Mouse (Mus musculus): ENCODE data around the gene Tmem182. TPM values are rescaled to one million over a fixed set of nuclear protein-coding genes. Genes with fewer than 3 reads are reported as not detected.

Tmem182 gene
- polyA plus RNA-seq, 1 experiment from 2014 or later = 0.20 TPM

- Histone ChIP-seq H3K9ac (no peak overlapping the region), H3K27me3 (no peaks in the 10 kb centered on the region), H3K27ac (no peak overlapping the region), H3K4me1 (0 out of 2 replicates have a peak, but pooled peaks cover 3% of the 10 kb centered on the region), H3K9me3 (no peaks in the 10 kb centered on the region), H3K36me3 (no peaks in the 10 kb centered on the region), H3K4me3 (no peak overlapping the region), H3K4me2 (no peak overlapping the region)
- ATAC-seq (ENCODE audit: insufficient number of reproducible peaks, insufficient read depth, low FRiP score, low TSS enrichment, low read depth) = no peak
- WGBS = 80% methylated on average over 4 of the region's 4 CpGs
These were observed 30.1 kb downstream of the Tmem182 start for GRCm38 (mm10) chr1:40835468-40835867.

- no peak overlapping the region for H3K4me2 ChIP-seq
- no peaks in the 10 kb centered on the region for H3K27me3 ChIP-seq
- no peak overlapping the region for H3K4me3 ChIP-seq
- H3K9ac ChIP-seq = no peak overlapping the region
- H3K36me3 ChIP-seq = no peaks in the 10 kb centered on the region
- 0 out of 2 replicates have a peak, but pooled peaks cover 6% of the 10 kb centered on the region for H3K4me1 ChIP-seq
- no peak for ATAC-seq (ENCODE audit: insufficient number of reproducible peaks, insufficient read depth, low FRiP score, low TSS enrichment, low read depth)
- no peaks in the 10 kb centered on the region for H3K9me3 ChIP-seq
- no peak overlapping the region for H3K27ac ChIP-seq
- WGBS = 86% methylated on average over 8 of the region's 8 CpGs
These were observed 35.2 kb downstream of the Tmem182 start for GRCm38 (mm10) chr1:40840605-40841004.

- Histone ChIP-seq H3K27ac (no peak overlapping the region), H3K4me1 (0 out of 2 replicates have a peak, but pooled peaks cover 6% of the 10 kb centered on the region), H3K9me3 (no peaks in the 10 kb centered on the region), H3K4me3 (no peak overlapping the region), H3K27me3 (no peaks in the 10 kb centered on the region), H3K9ac (no peak overlapping the region), H3K36me3 (no peaks in the 10 kb centered on the region), H3K4me2 (no peak overlapping the region)
- ATAC-seq (ENCODE audit: insufficient number of reproducible peaks, insufficient read depth, low FRiP score, low TSS enrichment, low read depth) = no peak
- 72% methylated on average over 5 of the region's 5 CpGs for WGBS
These were observed 35.8 kb downstream of the Tmem182 start for GRCm38 (mm10) chr1:40841032-40841761.

- ATAC-seq (ENCODE audit: insufficient number of reproducible peaks, insufficient read depth, low FRiP score, low TSS enrichment, low read depth) = no peak
- Histone ChIP-seq H3K27ac (no peak overlapping the region), H3K9ac (no peak overlapping the region), H3K4me1 (0 out of 2 replicates have a peak, but pooled peaks cover 6% of the 10 kb centered on the region), H3K9me3 (no peaks in the 10 kb centered on the region), H3K4me2 (no peak overlapping the region), H3K4me3 (no peak overlapping the region), H3K36me3 (no peaks in the 10 kb centered on the region), H3K27me3 (no peaks in the 10 kb centered on the region)
These were observed 39.2 kb downstream of the Tmem182 start for GRCm38 (mm10) chr1:40844616-40845015.

GRCm38 (mm10) chr1:40847196-40847938 lies 42.0 kb downstream of the Tmem182 start:
- no peak for ATAC-seq (ENCODE audit: insufficient number of reproducible peaks, insufficient read depth, low FRiP score, low TSS enrichment, low read depth)
- H3K27ac ChIP-seq = no peak overlapping the region
- 48% methylated on average over 2 of the region's 2 CpGs for WGBS
- H3K4me1 ChIP-seq = no peaks in the 10 kb centered on the region
- no peaks in the 10 kb centered on the region; the same call in 1 of the 2 replicates for H3K27me3 ChIP-seq
- H3K9ac ChIP-seq = no peak overlapping the region
- no peak overlapping the region for H3K4me3 ChIP-seq
- no peak overlapping the region for H3K4me2 ChIP-seq
- no peaks in the 10 kb centered on the region for H3K36me3 ChIP-seq
- H3K9me3 ChIP-seq = no peaks in the 10 kb centered on the region

- no peaks in the 10 kb centered on the region for H3K36me3 ChIP-seq
- no peaks in the 10 kb centered on the region for H3K9me3 ChIP-seq
- no peaks in the 10 kb centered on the region; the same call in 1 of the 2 replicates for H3K27me3 ChIP-seq
- no peak for ATAC-seq (ENCODE audit: insufficient number of reproducible peaks, insufficient read depth, low FRiP score, low TSS enrichment, low read depth)
- no peaks in the 10 kb centered on the region for H3K4me1 ChIP-seq
- no peak overlapping the region for H3K4me2 ChIP-seq
- H3K27ac ChIP-seq = no peak overlapping the region
- no peak overlapping the region for H3K9ac ChIP-seq
- no peak overlapping the region for H3K4me3 ChIP-seq
These were observed 45.9 kb downstream of the Tmem182 start for GRCm38 (mm10) chr1:40851286-40851685.

GRCm38 (mm10) chr1:40855268-40855667 lies 49.9 kb downstream of the Tmem182 start:
- Histone ChIP-seq H3K9me3 (no peaks in the 10 kb centered on the region), H3K4me3 (no peak overlapping the region), H3K36me3 (no peaks in the 10 kb centered on the region), H3K27ac (no peak overlapping the region), H3K4me2 (no peak overlapping the region), H3K27me3 (no peaks in the 10 kb centered on the region; the same call in 1 of the 2 replicates), H3K9ac (no peak overlapping the region), H3K4me1 (no peaks in the 10 kb centered on the region)
- ATAC-seq (ENCODE audit: insufficient number of reproducible peaks, insufficient read depth, low FRiP score, low TSS enrichment, low read depth) = no peak
- WGBS = 69% methylated on average over 1 of the region's 1 CpGs

- 65% methylated on average over 4 of the region's 4 CpGs for WGBS
These were observed 51.6 kb downstream of the Tmem182 start for GRCm38 (mm10) chr1:40856846-40857636.

GRCm38 (mm10) chr1:40865043-40865442 lies 59.6 kb downstream of the Tmem182 start:
- H3K36me3 ChIP-seq = no peaks in the 10 kb centered on the region
- H3K4me3 ChIP-seq = no peak overlapping the region
- H3K9me3 ChIP-seq = no peaks in the 10 kb centered on the region
- no peak overlapping the region for H3K27ac ChIP-seq
- ATAC-seq (ENCODE audit: insufficient number of reproducible peaks, insufficient read depth, low FRiP score, low TSS enrichment, low read depth) = no peak
- H3K4me2 ChIP-seq = no peak overlapping the region
- 74% methylated on average over 6 of the region's 6 CpGs for WGBS
- no peak overlapping the region for H3K9ac ChIP-seq
- H3K27me3 ChIP-seq = no peaks in the 10 kb centered on the region; the same call in 1 of the 2 replicates
- H3K4me1 ChIP-seq = no peaks in the 10 kb centered on the region

More at GRCm38 (mm10) chr1:40856846-40857636, 51.6 kb downstream of the Tmem182 start:
- H3K4me1 ChIP-seq = no peaks in the 10 kb centered on the region
- ATAC-seq (ENCODE audit: insufficient number of reproducible peaks, insufficient read depth, low FRiP score, low TSS enrichment, low read depth) = no peak
- H3K9ac ChIP-seq = no peak overlapping the region
- no peaks in the 10 kb centered on the region for H3K36me3 ChIP-seq
- H3K27me3 ChIP-seq = no peaks in the 10 kb centered on the region
- H3K9me3 ChIP-seq = no peaks in the 10 kb centered on the region
- H3K4me3 ChIP-seq = no peak overlapping the region
- no peak overlapping the region for H3K4me2 ChIP-seq
- no peak overlapping the region for H3K27ac ChIP-seq

GRCm38 (mm10) chr1:40867106-40867505 lies 61.7 kb downstream of the Tmem182 start:
- Histone ChIP-seq H3K9me3 (no peaks in the 10 kb centered on the region), H3K4me3 (no peak overlapping the region), H3K27me3 (no peaks in the 10 kb centered on the region; the same call in 1 of the 2 replicates), H3K4me1 (no peaks in the 10 kb centered on the region), H3K4me2 (no peak overlapping the region), H3K27ac (no peak overlapping the region), H3K9ac (no peak overlapping the region), H3K36me3 (no peaks in the 10 kb centered on the region)
- 81% methylated on average over 3 of the region's 3 CpGs for WGBS
- no peak for ATAC-seq (ENCODE audit: insufficient number of reproducible peaks, insufficient read depth, low FRiP score, low TSS enrichment, low read depth)

GRCm38 (mm10) chr1:40867651-40868050 lies 62.2 kb downstream of the Tmem182 start:
- no peak overlapping the region for H3K4me2 ChIP-seq
- ATAC-seq (ENCODE audit: insufficient number of reproducible peaks, insufficient read depth, low FRiP score, low TSS enrichment, low read depth) = no peak
- WGBS = 79% methylated on average over 2 of the region's 2 CpGs
- no peak overlapping the region for H3K9ac ChIP-seq
- no peak overlapping the region for H3K4me3 ChIP-seq
- no peaks in the 10 kb centered on the region for H3K9me3 ChIP-seq
- no peaks in the 10 kb centered on the region; the same call in 1 of the 2 replicates for H3K27me3 ChIP-seq
- H3K4me1 ChIP-seq = no peaks in the 10 kb centered on the region
- no peaks in the 10 kb centered on the region for H3K36me3 ChIP-seq
- no peak overlapping the region for H3K27ac ChIP-seq
